Mouse (Mus musculus) A20 (cell line): Measurements from ENCODE around the gene Krt14.
"Not testable (repeated sequence)": the region's sequence is repeated elsewhere in the genome, so short reads cannot be mapped to it uniquely, and the experiment has no call there.

ENCODE experiments used
- DNase-seq: peaks from one replicate; pipeline ENCODE4 v3.0.0-alpha.2; 2011; ENCODE audit warnings: low read depth, low spot score

Gene Krt14

GRCm38 (mm10) chr11:100207498-100207897 lies at the start of gene Krt14:
TSS of gene Krt14 (minus strand) at chr11:100207548.
- DNase-seq: no peak

GRCm38 (mm10) chr11:100255514-100255913 lies 48.2 kb upstream of the Krt14 start:
- DNase-seq: no peak

GRCm38 (mm10) chr11:100254360-100255090 lies 47.2 kb upstream of the Krt14 start:
- DNase-seq: no peak

- DNase-seq: no peak
These were observed 41.6 kb upstream of the Krt14 start, which contains the start of gene Krt16 for GRCm38 (mm10) chr11:100248852-100249465. TSS of gene Krt16 (minus strand) at chr11:100248902.

GRCm38 (mm10) chr11:100246471-100246870 lies 39.1 kb upstream of the Krt14 start:
- DNase-seq: not testable (repeated sequence)

- not testable (repeated sequence) for DNase-seq
These were observed 32.9 kb upstream of the Krt14 start for GRCm38 (mm10) chr11:100240272-100240671.

- DNase-seq: no peak
These were observed 14.4 kb upstream of the Krt14 start for GRCm38 (mm10) chr11:100221741-100222140.

GRCm38 (mm10) chr11:100219304-100219703 lies 12.0 kb upstream of the Krt14 start:
- no peak for DNase-seq

- no peak for DNase-seq
These were observed 1.2 kb upstream of the Krt14 start for GRCm38 (mm10) chr11:100208542-100208941.

- peak; percentile 21 for DNase-seq
These were observed 3.9 kb downstream of the Krt14 start for GRCm38 (mm10) chr11:100203448-100203847.

- no peak for DNase-seq
These were observed 4.4 kb downstream of the Krt14 start for GRCm38 (mm10) chr11:100202906-100203305.

GRCm38 (mm10) chr11:100200104-100200820 lies 7.1 kb downstream of the Krt14 start:
- peak; percentile 48 for DNase-seq

- DNase-seq: no peak
These were observed 8.7 kb downstream of the Krt14 start for GRCm38 (mm10) chr11:100198666-100199065.

- DNase-seq: no peak
These were observed 14.4 kb downstream of the Krt14 start, which contains the start of gene Krt9 for GRCm38 (mm10) chr11:100192992-100193391. TSS of gene Krt9 (minus strand) at chr11:100193246.

GRCm38 (mm10) chr11:100191820-100192219 lies 15.5 kb downstream of the Krt14 start:
- no peak for DNase-seq

- DNase-seq: no peak
These were observed 20.6 kb downstream of the Krt14 start for GRCm38 (mm10) chr11:100186736-100187135.

GRCm38 (mm10) chr11:100181725-100182124 lies 25.6 kb downstream of the Krt14 start:
- DNase-seq: no peak

- DNase-seq: no peak
These were observed 28.1 kb downstream of the Krt14 start for GRCm38 (mm10) chr11:100179260-100179659.

GRCm38 (mm10) chr11:100178307-100178706 lies 29.0 kb downstream of the Krt14 start:
- no peak for DNase-seq

GRCm38 (mm10) chr11:100176791-100177190 lies 30.6 kb downstream of the Krt14 start:
- DNase-seq: no peak

GRCm38 (mm10) chr11:100168765-100169762 lies 38.3 kb downstream of the Krt14 start:
- peak; percentile 68 for DNase-seq
